Mouse (Mus musculus): ENCODE measurements at regions not wholly inside any gene's neighbourhood (a gene's known extent, or its start where the extent isn't known, plus 50 kb on each side); places are given as distances from the start of the nearest gene placed in this dataset.

GRCm38 (mm10) chr5:64536393-64537112, 266.6 kb upstream of the Klf3 start:
- DNase-seq (ENCODE audit: low read depth) = no peak

GRCm38 (mm10) chr5:64537113-64537780, 265.9 kb upstream of the Klf3 start:
- no peak for DNase-seq (ENCODE audit: low read depth)

- no peak for DNase-seq (ENCODE audit: low read depth)
Measured at GRCm38 (mm10) chr5:64541765-64542164, 261.4 kb upstream of the Klf3 start.

GRCm38 (mm10) chr5:64555931-64556330, 247.3 kb upstream of the Klf3 start:
- DNase-seq (ENCODE audit: low read depth) = no peak

- no peak for DNase-seq (ENCODE audit: low read depth)
Measured at GRCm38 (mm10) chr5:64566451-64567390, 236.5 kb upstream of the Klf3 start.

- no peak for DNase-seq (ENCODE audit: low read depth)
Measured at GRCm38 (mm10) chr5:64567813-64568212, 235.4 kb upstream of the Klf3 start.

GRCm38 (mm10) chr5:64568294-64568693, 234.9 kb upstream of the Klf3 start:
- DNase-seq (ENCODE audit: low read depth) = no peak

GRCm38 (mm10) chr5:64574386-64574785, 228.8 kb upstream of the Klf3 start:
- no peak for DNase-seq (ENCODE audit: low read depth)

GRCm38 (mm10) chr5:64575896-64576295, 227.3 kb upstream of the Klf3 start:
- no peak for DNase-seq (ENCODE audit: low read depth)

- DNase-seq (ENCODE audit: low read depth) = no peak
Measured at GRCm38 (mm10) chr5:64576426-64577262, 226.5 kb upstream of the Klf3 start.

- DNase-seq (ENCODE audit: low read depth) = no peak
Measured at GRCm38 (mm10) chr5:64577424-64577823, 225.8 kb upstream of the Klf3 start.

GRCm38 (mm10) chr5:64578536-64578935, 224.7 kb upstream of the Klf3 start:
- DNase-seq (ENCODE audit: low read depth) = no peak

- DNase-seq (ENCODE audit: low read depth) = no peak
Measured at GRCm38 (mm10) chr5:64579086-64579485, 224.1 kb upstream of the Klf3 start.

GRCm38 (mm10) chr5:64579494-64580339, 223.5 kb upstream of the Klf3 start:
- no peak for DNase-seq (ENCODE audit: low read depth)

GRCm38 (mm10) chr5:64580340-64580723, 222.9 kb upstream of the Klf3 start:
- no peak for DNase-seq (ENCODE audit: low read depth)

- DNase-seq (ENCODE audit: low read depth) = no peak
Measured at GRCm38 (mm10) chr5:64580786-64581445, 222.3 kb upstream of the Klf3 start.

- no peak for DNase-seq (ENCODE audit: low read depth)
Measured at GRCm38 (mm10) chr5:64581461-64581860, 221.7 kb upstream of the Klf3 start.

GRCm38 (mm10) chr5:64582031-64582430, 221.2 kb upstream of the Klf3 start:
- DNase-seq (ENCODE audit: low read depth) = no peak

GRCm38 (mm10) chr5:64584308-64584707, 218.9 kb upstream of the Klf3 start:
- no peak for DNase-seq (ENCODE audit: low read depth)

- no peak for DNase-seq (ENCODE audit: low read depth)
Measured at GRCm38 (mm10) chr5:64585076-64585786, 218.0 kb upstream of the Klf3 start.
